In genomic region chr16:91191233-91191632, GRCm38 (mm10) we compare ENCODE assay signal across 25 mouse cellular contexts. TPM values are rescaled to one million over a fixed set of nuclear protein-coding genes. Genes with fewer than 3 reads are reported as not detected.
DNase-seq lines count a peak whose midpoint lies in the region; ATAC-seq and TF ChIP-seq lines count a peak whose summit lies in the region.
"Had no signal": no experiment of that assay in that cellular context is flagged by ENCODE, and none has a peak within 500 bp of the region (broad histone marks: within the 10 kb centered on the region; RNA-seq: fewer than 3 reads in every experiment).

No protein-coding gene starts in this region.

- no peak for TF ChIP-seq CTCF in brain, embryonic 14.5 days (IDR thresholded peaks at IDR 0.05; ENCODE audit: borderline replicate concordance, extremely low read depth, insufficient read depth, insufficient read length)
- TF ChIP-seq CTCF in forebrain, postnatal 0 days (IDR thresholded peaks at IDR 0.05; ENCODE audit: low read depth) = no peak

- peak; percentile 14 for DNase-seq in gastrocnemius, postnatal 14 days
- DNase-seq in gastrocnemius, postnatal 36 days = no peak
- DNase-seq in left cerebral cortex, postnatal 4 days = peak; percentile 50
- no peak for DNase-seq in left cerebral cortex, postnatal 36 days (ENCODE audit: low spot score in 2 of 2)
- DNase-seq in brain, embryonic 14.5 days (ENCODE audit: low read depth) = peak; percentile 31
- DNase-seq in forebrain, postnatal 0 days = no peak
- DNase-seq in heart, postnatal 25 days (ENCODE audit: low spot score) = no peak
- DNase-seq: adrenal gland, adult 8-10 months; cerebellum, adult 9-11 months; embryo, embryonic 11 days; lung, postnatal 10 days; spleen, adult 18-20 months; thymus, postnatal 14 days had no signal

- peaks cover 8% of the 10 kb centered on the region; the same call in 1 of the 2 replicates for H3K27me3 ChIP-seq in forebrain, postnatal 0 days (ENCODE audit: insufficient read depth, low read length)

- peak; percentile 57 for ATAC-seq in forebrain, postnatal 0 days
- ATAC-seq: CD4-positive, CD25-positive, alpha-beta regulatory T cell, adult 4 months had no signal

- H3K9ac ChIP-seq in forebrain, postnatal 0 days = no peak overlapping the region
- H3K9ac ChIP-seq: kidney, embryonic 15.5 days; limb, embryonic 12.5 days; liver, embryonic 14.5 days had no signal

- H3K9me3 ChIP-seq in forebrain, postnatal 0 days (ENCODE audit: low read length) = no peaks in the 10 kb centered on the region
- H3K9me3 ChIP-seq: kidney, embryonic 15.5 days; limb, embryonic 12.5 days had no signal

- H3K36me3 ChIP-seq in forebrain, postnatal 0 days (ENCODE audit: insufficient read depth) = no peaks in the 10 kb centered on the region
- H3K36me3 ChIP-seq: kidney, embryonic 15.5 days; limb, embryonic 12.5 days had no signal

- no peaks in the 10 kb centered on the region for H3K4me1 ChIP-seq in forebrain, postnatal 0 days (ENCODE audit: insufficient read depth)
- H3K4me1 ChIP-seq: kidney, embryonic 15.5 days had no signal

- H3K4me3 ChIP-seq in forebrain, postnatal 0 days (ENCODE audit: low read depth, low read length) = no peak overlapping the region
- H3K4me3 ChIP-seq: kidney, embryonic 15.5 days; limb, embryonic 12.5 days; megakaryocyte, embryonic 14.5 days; myocyte had no signal

- intact Hi-C loops in gastrocnemius, postnatal 14 days (cut with DNase I; ENCODE audit: low total_unique reads) = no loop called here
- intact Hi-C loops in gastrocnemius, postnatal 36 days (cut with DNase I) = no loop called here
- intact Hi-C loops in left cerebral cortex, postnatal 4 days (cut with DNase I) = no loop called here
- intact Hi-C loops in left cerebral cortex, postnatal 36 days (cut with DNase I) = no loop called here
- intact Hi-C loops in heart, postnatal 25 days (cut with DNase I) = no loop called here

- TF ChIP-seq POLR2A in brain, embryonic 14.5 days (IDR thresholded peaks at IDR 0.05; ENCODE audit: borderline replicate concordance, extremely low read depth, insufficient read depth, insufficient read length, poor library complexity, severe bottlenecking) = no peak

- H3K27ac ChIP-seq in forebrain, postnatal 0 days (ENCODE audit: low read depth, low read length) = peak overlapping the region; percentile 40; the same call in 1 of the 2 replicates
- H3K27ac ChIP-seq: kidney, embryonic 15.5 days; limb, embryonic 12.5 days; liver, embryonic 14.5 days had no signal

- H3K4me2 ChIP-seq in forebrain, postnatal 0 days (ENCODE audit: low read depth) = no peak overlapping the region
- H3K4me2 ChIP-seq: kidney, embryonic 15.5 days; limb, embryonic 12.5 days had no signal

- 47% methylated on average over 6 of the region's 6 CpGs for WGBS in forebrain, postnatal 0 days

RNA-seq across cellular contexts. Expression of gene Olig2, which starts 34.0 kb away (rescaled TPM):
- total RNA-seq in gastrocnemius, postnatal 14 days (2021) = not detected
- not detected for total RNA-seq in gastrocnemius, postnatal 36 days (2021)
- total RNA-seq in left cerebral cortex, postnatal 4 days (2021) = 10 to 100 TPM; 30.9 to 34.9 TPM
- total RNA-seq in left cerebral cortex, postnatal 36 days (2021) = 10 to 100 TPM; 22.1 to 27.1 TPM
- 25.1 and 26.7 TPM in 2 replicates for polyA plus RNA-seq in brain, embryonic 14.5 days (2012; rRNA removed)
- total RNA-seq in forebrain, postnatal 0 days (2014; rRNA removed) = 32.8 and 41.0 TPM in 2 replicates
- polyA plus RNA-seq in forebrain, postnatal 0 days (2015; fragmentation: Nextera tagmentation; extraction: Ambion mirVana) = 11.6 and 14.7 TPM in 2 replicates
- not detected for total RNA-seq in heart, postnatal 25 days (2021)
- total RNA-seq: adrenal gland, adult 8-10 months; gastrocnemius, adult 18-20 months; heart, adult 8-10 months; MEL had no signal
- polyA plus RNA-seq: CD4-positive, CD25-positive, alpha-beta regulatory T cell, adult 4 months; heart, postnatal 0 days; intestine, embryonic 14.5 days; kidney, embryonic 15.5 days; limb, embryonic 12.5 days; liver, embryonic 14.5 days; myocyte; stomach, embryonic 16.5 days had no signal

Comparison
In these comparisons a context has a peak if more than half of its experiments do, and no peak if none do; other contexts are left out.
1. DNase-seq: peak in gastrocnemius, postnatal 14 days (single experiment), left cerebral cortex, postnatal 4 days (single experiment) and brain, embryonic 14.5 days (single experiment); none in gastrocnemius, postnatal 36 days (0 of 2), left cerebral cortex, postnatal 36 days (0 of 2), forebrain, postnatal 0 days (single experiment) and heart, postnatal 25 days (single experiment).
2. RNA of gene Olig2, which starts 34.0 kb away (total RNA-seq): 30.9 to 34.9 TPM in left cerebral cortex, postnatal 4 days, 32.8 to 41.0 TPM in forebrain, postnatal 0 days and 22.1 to 27.1 TPM in left cerebral cortex, postnatal 36 days; not detected in gastrocnemius, postnatal 14 days, not detected in gastrocnemius, postnatal 36 days and not detected in heart, postnatal 25 days; every median in the first group is over 10 times any median in the second.